ENCODE assay signal across 23 mouse cellular contexts in genomic region chr2:113181701-113182100, GRCm38 (mm10). TPM values are rescaled to one million over a fixed set of nuclear protein-coding genes. Genes with fewer than 3 reads are reported as not detected.
A peak's percentile ranks its signal among the peaks of the same experiment; 100 is the strongest.
DNase-seq lines count a peak whose midpoint lies in the region; ATAC-seq and TF ChIP-seq lines count a peak whose summit lies in the region.
"Had no signal": no experiment of that assay in that cellular context is flagged by ENCODE, and none has a peak within 500 bp of the region (broad histone marks: within the 10 kb centered on the region; RNA-seq: fewer than 3 reads in every experiment).

No protein-coding gene starts in this region.

- WGBS in hindbrain, embryonic 10.5 days = 51% methylated on average over 5 of the region's 5 CpGs
- 50% methylated on average over 5 of the region's 5 CpGs for WGBS in hindbrain, postnatal 0 days
- WGBS in embryonic facial prominence, embryonic 12.5 days = 20% methylated on average over 5 of the region's 5 CpGs
- WGBS in limb, embryonic 14.5 days = 15% methylated on average over 5 of the region's 5 CpGs
- 52% methylated on average over 5 of the region's 5 CpGs for WGBS in midbrain, embryonic 14.5 days

- no peak overlapping the region for H3K27ac ChIP-seq in hindbrain, embryonic 10.5 days
- no peak overlapping the region for H3K27ac ChIP-seq in hindbrain, postnatal 0 days
- 0 out of 2 replicates have a peak overlapping the region, but pooled peaks have one; percentile 17 for H3K27ac ChIP-seq in embryonic facial prominence, embryonic 12.5 days
- H3K27ac ChIP-seq in limb, embryonic 14.5 days (replicated peaks; ENCODE audit: low read depth, low read length) = no peak overlapping the region
- no peak overlapping the region for H3K27ac ChIP-seq in midbrain, embryonic 14.5 days (replicated peaks; ENCODE audit: low read depth, low read length)
- H3K27ac ChIP-seq: forebrain, embryonic 10.5 days; liver, embryonic 13.5 days; macrophage; midbrain, embryonic 12.5 days; neural tube, embryonic 13.5 days had no signal

- H3K9me3 ChIP-seq in hindbrain, embryonic 10.5 days = no peaks in the 10 kb centered on the region
- no peaks in the 10 kb centered on the region for H3K9me3 ChIP-seq in hindbrain, postnatal 0 days (ENCODE audit: low read length)
- no peaks in the 10 kb centered on the region for H3K9me3 ChIP-seq in embryonic facial prominence, embryonic 12.5 days
- no peaks in the 10 kb centered on the region for H3K9me3 ChIP-seq in limb, embryonic 14.5 days (ENCODE audit: control insufficient read depth, low read length)
- H3K9me3 ChIP-seq in midbrain, embryonic 14.5 days (ENCODE audit: control insufficient read depth, low read length) = no peaks in the 10 kb centered on the region
- H3K9me3 ChIP-seq: forebrain, embryonic 10.5 days; heart, embryonic 12.5 days; liver, embryonic 13.5 days; midbrain, embryonic 12.5 days; neural tube, embryonic 13.5 days had no signal

- H3K36me3 ChIP-seq in hindbrain, embryonic 10.5 days = no peaks in the 10 kb centered on the region
- H3K36me3 ChIP-seq in hindbrain, postnatal 0 days (ENCODE audit: insufficient read depth, low read length) = no peaks in the 10 kb centered on the region
- H3K36me3 ChIP-seq in embryonic facial prominence, embryonic 12.5 days = no peaks in the 10 kb centered on the region
- H3K36me3 ChIP-seq in limb, embryonic 14.5 days (ENCODE audit: control insufficient read depth, insufficient read depth, low read length) = no peaks in the 10 kb centered on the region
- no peaks in the 10 kb centered on the region for H3K36me3 ChIP-seq in midbrain, embryonic 14.5 days (ENCODE audit: control insufficient read depth, insufficient read depth, low read length)
- H3K36me3 ChIP-seq: forebrain, embryonic 10.5 days; heart, embryonic 12.5 days; liver, embryonic 13.5 days; midbrain, embryonic 12.5 days; neural tube, embryonic 13.5 days had no signal

- DNase-seq in hindbrain, embryonic 10.5 days (ENCODE audit: low spot score) = peak; percentile 5
- DNase-seq in hindbrain, postnatal 0 days (ENCODE audit: low spot score) = no peak
- peak; percentile 15 for DNase-seq in brain, adult 2 months (ENCODE audit: low read depth, low spot score)
- peak; percentile 38 for DNase-seq in limb, embryonic 14.5 days (ENCODE audit: low spot score)
- no peak for DNase-seq in adrenal gland, adult 8-10 months
- no peak for DNase-seq in cerebellum, adult 11-12 months
- DNase-seq in midbrain, embryonic 14.5 days = no peak
- DNase-seq: adrenal gland, postnatal 10 days; cerebellum, postnatal 10 days; heart, adult 11 months; heart, postnatal 14 days; kidney, adult 18-20 months; liver, embryonic 13.5 days; thymus, postnatal 36 days had no signal

- no peaks in the 10 kb centered on the region for H3K4me1 ChIP-seq in hindbrain, embryonic 10.5 days (replicated peaks)
- no peaks in the 10 kb centered on the region for H3K4me1 ChIP-seq in hindbrain, postnatal 0 days (ENCODE audit: insufficient read depth, low read length)
- H3K4me1 ChIP-seq in embryonic facial prominence, embryonic 12.5 days = peaks cover 6% of the 10 kb centered on the region; the same call in 1 of the 2 replicates
- H3K4me1 ChIP-seq in limb, embryonic 14.5 days (ENCODE audit: control insufficient read depth, insufficient read depth, low read length) = no peaks in the 10 kb centered on the region
- no peaks in the 10 kb centered on the region for H3K4me1 ChIP-seq in midbrain, embryonic 14.5 days (ENCODE audit: control insufficient read depth, insufficient read depth, low read length)
- H3K4me1 ChIP-seq: heart, embryonic 12.5 days; liver, embryonic 13.5 days; midbrain, embryonic 12.5 days; neural tube, embryonic 13.5 days had no signal

- H3K27me3 ChIP-seq in hindbrain, embryonic 10.5 days (ENCODE audit: insufficient read depth, poor library complexity, severe bottlenecking) = no peaks in the 10 kb centered on the region
- no peaks in the 10 kb centered on the region for H3K27me3 ChIP-seq in hindbrain, postnatal 0 days (ENCODE audit: insufficient read depth, low read length)
- no peaks in the 10 kb centered on the region for H3K27me3 ChIP-seq in embryonic facial prominence, embryonic 12.5 days
- H3K27me3 ChIP-seq in limb, embryonic 14.5 days (ENCODE audit: control insufficient read depth, insufficient read depth, low read length) = no peaks in the 10 kb centered on the region
- no peaks in the 10 kb centered on the region for H3K27me3 ChIP-seq in midbrain, embryonic 14.5 days (ENCODE audit: control insufficient read depth, insufficient read depth, low read length)
- H3K27me3 ChIP-seq: heart, embryonic 12.5 days; liver, embryonic 13.5 days; midbrain, embryonic 12.5 days; neural tube, embryonic 13.5 days had no signal

- no peak overlapping the region for H3K4me3 ChIP-seq in hindbrain, embryonic 10.5 days
- H3K4me3 ChIP-seq in hindbrain, postnatal 0 days (ENCODE audit: low read length) = no peak overlapping the region
- no peak overlapping the region for H3K4me3 ChIP-seq in embryonic facial prominence, embryonic 12.5 days
- H3K4me3 ChIP-seq in limb, embryonic 14.5 days (replicated peaks; ENCODE audit: low read length) = no peak overlapping the region
- no peak overlapping the region for H3K4me3 ChIP-seq in midbrain, embryonic 14.5 days (replicated peaks; ENCODE audit: low read depth, low read length)
- H3K4me3 ChIP-seq: forebrain, embryonic 10.5 days; heart, embryonic 12.5 days; liver, embryonic 13.5 days; midbrain, embryonic 12.5 days; neural tube, embryonic 13.5 days had no signal

- no peak overlapping the region for H3K9ac ChIP-seq in hindbrain, postnatal 0 days (replicated peaks; ENCODE audit: low read length)
- H3K9ac ChIP-seq in embryonic facial prominence, embryonic 12.5 days = no peak overlapping the region
- H3K9ac ChIP-seq in limb, embryonic 14.5 days (ENCODE audit: low read depth, low read length, severe bottlenecking) = no peak overlapping the region
- no peak overlapping the region for H3K9ac ChIP-seq in midbrain, embryonic 14.5 days (replicated peaks; ENCODE audit: low read length)
- H3K9ac ChIP-seq: heart, embryonic 12.5 days; liver, embryonic 13.5 days; midbrain, embryonic 12.5 days; neural tube, embryonic 13.5 days had no signal

- H3K4me2 ChIP-seq in hindbrain, postnatal 0 days (ENCODE audit: low read depth, low read length) = no peak overlapping the region
- no peak overlapping the region for H3K4me2 ChIP-seq in embryonic facial prominence, embryonic 12.5 days (replicated peaks)
- H3K4me2 ChIP-seq in limb, embryonic 14.5 days (replicated peaks; ENCODE audit: low read depth, low read length, severe bottlenecking) = no peak overlapping the region
- no peak overlapping the region for H3K4me2 ChIP-seq in midbrain, embryonic 14.5 days (ENCODE audit: low read length)
- H3K4me2 ChIP-seq: heart, embryonic 12.5 days; liver, embryonic 13.5 days; midbrain, embryonic 12.5 days; neural tube, embryonic 13.5 days had no signal

- no peak for TF ChIP-seq POLR2A in limb, embryonic 14.5 days (IDR thresholded peaks at IDR 0.05; ENCODE audit: borderline replicate concordance, extremely low read depth, insufficient read depth, insufficient read length)

- no peak for TF ChIP-seq CTCF in hindbrain, postnatal 0 days (IDR thresholded peaks at IDR 0.05; ENCODE audit: low read depth)

- ATAC-seq in hindbrain, postnatal 0 days = no peak
- ATAC-seq in embryonic facial prominence, embryonic 12.5 days (ENCODE audit: insufficient number of reproducible peaks, insufficient read depth, low FRiP score, low TSS enrichment) = 0 out of 2 replicates have a peak, but pooled peaks have one; percentile 64
- ATAC-seq in limb, embryonic 14.5 days (ENCODE audit: low FRiP score, low read depth) = no peak
- no peak for ATAC-seq in midbrain, embryonic 14.5 days (ENCODE audit: low FRiP score, low TSS enrichment)
- ATAC-seq: CD4-positive, CD25-positive, alpha-beta regulatory T cell, adult 4 months; hindbrain, embryonic 16.5 days; Patski had no signal

RNA-seq across cellular contexts. Expression of gene Ryr3, which starts 35.2 kb away (rescaled TPM):
- polyA plus RNA-seq in hindbrain, embryonic 10.5 days (2016; fragmentation: Nextera tagmentation; extraction: Ambion mirVana) = 0.32 and 0.47 TPM in 2 replicates
- total RNA-seq in hindbrain, postnatal 0 days (2014; rRNA removed) = 12.7 and 31.2 TPM in 2 replicates
- polyA plus RNA-seq in hindbrain, postnatal 0 days (2015; fragmentation: Nextera tagmentation; extraction: Ambion mirVana) = 5.1 and 5.7 TPM in 2 replicates
- polyA plus RNA-seq in embryonic facial prominence, embryonic 12.5 days (2016; fragmentation: Nextera tagmentation; extraction: Ambion mirVana) = 0.57 and 1.0 TPM in 2 replicates
- polyA plus RNA-seq in limb, embryonic 14.5 days (2012; rRNA removed) = 3.0 TPM in 2 replicates
- polyA plus RNA-seq in limb, embryonic 14.5 days (2014; fragmentation: Nextera tagmentation; extraction: Ambion mirVana) = 1.0 and 1.2 TPM in 2 replicates
- total RNA-seq in adrenal gland, adult 8-10 months (2022) = 1 to 10 TPM in 3 of 4 experiments, under 1 TPM in 1; 0.63 to 4.7 (median 1.5) TPM
- 4.3 and 7.4 TPM in 2 replicates for polyA plus RNA-seq in midbrain, embryonic 14.5 days (2014; fragmentation: Nextera tagmentation; extraction: Ambion mirVana)
- polyA plus RNA-seq: macrophage had no signal

Comparison
In these comparisons a context has a peak if more than half of its experiments do, and no peak if none do; other contexts are left out.
1. DNase-seq: peak in hindbrain, embryonic 10.5 days (single experiment), brain, adult 2 months (single experiment) and limb, embryonic 14.5 days (single experiment); none in hindbrain, postnatal 0 days (single experiment), adrenal gland, adult 8-10 months (single experiment), cerebellum, adult 11-12 months (single experiment) and midbrain, embryonic 14.5 days (single experiment).